Mouse (Mus musculus) testis, adult 2 months (tissue): ENCODE data around the gene Usp32.

ENCODE experiments used
- CTCF ChIP-seq: fragments of 200-500 bp; IDR thresholded peaks from 2 replicates; pipeline ENCODE4 v1.5.1; 2012; ENCODE audit warnings: low read depth, mild to moderate bottlenecking, inconsistent platforms, low read length, moderate library complexity; ENCODE audit not compliant: control insufficient read depth, insufficient read depth, insufficient replicate concordance
- POLR2A ChIP-seq: fragments of 200-500 bp; IDR thresholded peaks from 2 replicates; pipeline ENCODE4 v1.6.1; 2012; ENCODE audit warnings: low read depth, mild to moderate bottlenecking, inconsistent platforms, low read length, moderate library complexity; ENCODE audit not compliant: control insufficient read depth

GRCm38 (mm10) chr11:84968775-84969174, 171.2 kb downstream of the Usp32 start:
- TF ChIP-seq CTCF (no peak), POLR2A (no peak)
